Mouse (Mus musculus) CH12.LX (cell line): ENCODE measurements around the gene Ginm1.

ENCODE experiments used
- SIN3A ChIP-seq: IDR thresholded peaks from 2 replicates; pipeline ENCODE4 v1.6.1; 2012; ENCODE audit warnings: low read length, improper control_type of control experiment, inconsistent platforms
- SMC3 ChIP-seq: IDR thresholded peaks from 2 replicates; pipeline ENCODE4 v1.6.1; 2011; ENCODE audit warnings: low read depth, low read length, improper control_type of control experiment

- TF ChIP-seq SMC3 (no peak), SIN3A (no peak)
Measured at GRCm38 (mm10) chr10:7816476-7816875, 23.9 kb upstream of the Ginm1 start.
